Comparison of ENCODE assay signal across 8 mouse cellular contexts in the genomic region with DNA sequence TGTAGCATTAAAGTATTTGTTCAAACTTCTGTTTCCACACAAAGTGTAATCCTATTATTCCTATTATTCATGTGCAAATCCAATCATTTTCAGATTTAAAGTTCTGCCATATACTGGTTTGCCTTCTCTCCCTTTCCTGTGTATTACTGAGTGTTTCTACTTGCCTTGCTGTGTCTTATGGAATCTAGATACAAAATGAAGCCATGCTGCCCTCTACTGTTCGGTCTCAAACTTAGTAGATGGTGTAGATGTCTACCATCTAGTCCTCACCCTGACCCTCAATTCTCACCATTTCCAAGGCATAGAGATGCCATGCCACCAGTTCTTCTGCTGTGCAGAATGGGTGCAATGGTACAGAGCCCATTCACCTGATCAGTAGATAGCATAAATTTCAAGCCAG. TPM values are rescaled to one million over a fixed set of nuclear protein-coding genes. Genes with fewer than 3 reads are reported as not detected.
DNase-seq lines count a peak whose midpoint lies in the region; ATAC-seq and TF ChIP-seq lines count a peak whose summit lies in the region.

No protein-coding gene starts in this region.

- WGBS in heart, adult 2 months = 13% methylated on average over 1 of the region's 1 CpGs
- 15% methylated on average over 1 of the region's 1 CpGs for WGBS in heart, embryonic 11.5 days (ENCODE audit: insufficient replicate concordance)
- 28% methylated on average over 1 of the region's 1 CpGs for WGBS in lung, embryonic 14.5 days

- intact Hi-C loops in heart, adult 2 months (cut with DNase I) = loop anchor here (1.0 to 10.0 kb wide), 5 partner anchors 36 to 154 kb away; a partner anchor contains a TSS

- H3K4me3 ChIP-seq in heart, adult 2 months = no peak overlapping the region
- H3K4me3 ChIP-seq in heart, embryonic 11.5 days (ENCODE audit: low read depth, low read length) = no peak overlapping the region
- H3K4me3 ChIP-seq in E14TG2a.4 (replicated peaks; ENCODE audit: low read length) = no peak overlapping the region
- H3K4me3 ChIP-seq in lung, embryonic 14.5 days (ENCODE audit: low read depth, low read length) = no peak overlapping the region

- H3K9ac ChIP-seq in heart, adult 2 months (ENCODE audit: low read depth, low read length) = no peak overlapping the region
- no peak overlapping the region for H3K9ac ChIP-seq in heart, embryonic 11.5 days (ENCODE audit: low read depth, low read length)
- no peak overlapping the region for H3K9ac ChIP-seq in lung, embryonic 14.5 days

- peak; percentile 76 for TF ChIP-seq CTCF in heart, adult 2 months (IDR thresholded peaks at IDR 0.05)
- TF ChIP-seq CTCF in E14TG2a.4 (conservative IDR thresholded peaks at IDR 0.05; ENCODE audit: low read length) = peak; percentile 20; the same call in 1 of the 2 replicates
- peak; percentile 47 for TF ChIP-seq CTCF in lung, embryonic 14.5 days (IDR thresholded peaks at IDR 0.05; ENCODE audit: low read depth)

- H3K79me2 ChIP-seq in heart, adult 2 months (replicated peaks; ENCODE audit: control insufficient read depth, insufficient read depth, low read length) = no peaks in the 10 kb centered on the region

- no peak overlapping the region for H3K4me2 ChIP-seq in heart, embryonic 11.5 days
- no peak overlapping the region for H3K4me2 ChIP-seq in lung, embryonic 14.5 days

- DNase-seq in heart, adult 2 months = no peak
- peak; percentile 8 for DNase-seq in cerebellum, adult 11-12 months
- DNase-seq in lung, embryonic 14.5 days = peak; percentile 67
- peak; percentile 9 for DNase-seq in right cerebral cortex, postnatal 25 days

- no peak for ATAC-seq in heart, embryonic 11.5 days (replicated peaks; ENCODE audit: insufficient number of reproducible peaks, low FRiP score, low TSS enrichment)
- peak; percentile 78 to 86 for ATAC-seq in hematopoietic stem cell, adult 5-6 weeks (replicated peaks in 1 of 2; ENCODE audit: insufficient read depth in 1 of 2, low FRiP score in 2 of 2, low TSS enrichment in 1 of 2, low read depth in 1 of 2, poor library complexity in 2 of 2, severe bottlenecking in 2 of 2)
- no peak for ATAC-seq in lung, embryonic 14.5 days (ENCODE audit: insufficient read depth)
- no peak for ATAC-seq in monocyte, adult 5-6 weeks (replicated peaks; ENCODE audit: insufficient number of reproducible peaks, low FRiP score, low TSS enrichment, poor library complexity, severe bottlenecking)

- 0 out of 2 replicates have a peak, but pooled peaks cover 1% of the 10 kb centered on the region for H3K27me3 ChIP-seq in heart, adult 2 months (ENCODE audit: control insufficient read depth, insufficient read depth, low read length)
- no peaks in the 10 kb centered on the region for H3K27me3 ChIP-seq in heart, embryonic 11.5 days (ENCODE audit: control insufficient read depth, insufficient read depth, low read length)
- no peaks in the 10 kb centered on the region for H3K27me3 ChIP-seq in E14TG2a.4 (ENCODE audit: insufficient read depth, low read length)
- no peaks in the 10 kb centered on the region for H3K27me3 ChIP-seq in lung, embryonic 14.5 days (ENCODE audit: insufficient read depth, low read length)

- no peaks in the 10 kb centered on the region for H3K9me3 ChIP-seq in heart, embryonic 11.5 days (replicated peaks; ENCODE audit: control insufficient read depth, low read length)
- H3K9me3 ChIP-seq in E14TG2a.4 (ENCODE audit: low read length) = no peaks in the 10 kb centered on the region
- no peaks in the 10 kb centered on the region for H3K9me3 ChIP-seq in lung, embryonic 14.5 days (ENCODE audit: low read depth, low read length)

- no peak for TF ChIP-seq EP300 in heart, adult 2 months (IDR thresholded peaks at IDR 0.05; ENCODE audit: insufficient read depth, low read depth, low read length)

- no peaks in the 10 kb centered on the region for H3K36me3 ChIP-seq in heart, adult 2 months (ENCODE audit: control insufficient read depth, insufficient read depth, low read length)
- no peaks in the 10 kb centered on the region for H3K36me3 ChIP-seq in heart, embryonic 11.5 days (ENCODE audit: control insufficient read depth, insufficient read depth, low read length)
- H3K36me3 ChIP-seq in E14TG2a.4 (ENCODE audit: insufficient read depth, low read length) = no peaks in the 10 kb centered on the region
- no peaks in the 10 kb centered on the region for H3K36me3 ChIP-seq in lung, embryonic 14.5 days (ENCODE audit: insufficient read depth)

- no peak for TF ChIP-seq POLR2A in heart, adult 2 months (IDR thresholded peaks at IDR 0.05; ENCODE audit: insufficient read depth, low read depth, low read length)

- no peak overlapping the region for H3K27ac ChIP-seq in heart, adult 2 months
- no peak overlapping the region for H3K27ac ChIP-seq in heart, embryonic 11.5 days (ENCODE audit: low read depth, low read length)
- H3K27ac ChIP-seq in lung, embryonic 14.5 days (ENCODE audit: low read depth) = no peak overlapping the region

- H3K4me1 ChIP-seq in heart, adult 2 months (ENCODE audit: control insufficient read depth, insufficient read depth, low read length) = no peaks in the 10 kb centered on the region
- no peaks in the 10 kb centered on the region for H3K4me1 ChIP-seq in heart, embryonic 11.5 days (ENCODE audit: control insufficient read depth, insufficient read depth, low read length)
- no peaks in the 10 kb centered on the region for H3K4me1 ChIP-seq in E14TG2a.4 (replicated peaks; ENCODE audit: low read depth, low read length)
- H3K4me1 ChIP-seq in lung, embryonic 14.5 days (ENCODE audit: insufficient read depth) = no peaks in the 10 kb centered on the region

RNA-seq across cellular contexts. Expression of a gene that starts 4.7 kb away (rescaled TPM):
- not detected for total RNA-seq in heart, adult 2 months (2021)
- polyA plus RNA-seq in heart, adult 2 months (2012; rRNA removed) = not detected in 2 replicates
- polyA plus RNA-seq in heart, embryonic 11.5 days (2014; fragmentation: Nextera tagmentation; extraction: Ambion mirVana) = not detected in 2 replicates
- not detected in 2 replicates for total RNA-seq in hematopoietic stem cell, adult 5-6 weeks (2017)
- polyA plus RNA-seq in lung, embryonic 14.5 days (2014; fragmentation: Nextera tagmentation; extraction: Ambion mirVana) = 0.16 TPM in 1 of 2 replicates, not detected in the other
- not detected in 3 replicates for total RNA-seq in monocyte, adult 5-6 weeks (2017)

RNA-seq across cellular contexts. Expression of a gene that starts 40.8 kb away (rescaled TPM):
- 10 to 100 TPM in 1 of 2 experiments, 1 to 10 TPM in 1; 8.4 to 12.8 TPM for total RNA-seq in heart, adult 2 months (2021)
- polyA plus RNA-seq in heart, adult 2 months (2012; rRNA removed) = 8.2 and 12.5 TPM in 2 replicates
- 3.8 and 4.5 TPM in 2 replicates for polyA plus RNA-seq in heart, embryonic 11.5 days (2014; fragmentation: Nextera tagmentation; extraction: Ambion mirVana)
- 47.3 and 60.7 TPM in 2 replicates for total RNA-seq in hematopoietic stem cell, adult 5-6 weeks (2017)
- 7.8 and 8.9 TPM in 2 replicates for polyA plus RNA-seq in lung, embryonic 14.5 days (2014; fragmentation: Nextera tagmentation; extraction: Ambion mirVana)
- 2.4 TPM in 1 of 3 replicates, not detected in the others for total RNA-seq in monocyte, adult 5-6 weeks (2017)

Comparison
In these comparisons a context has a peak if more than half of its experiments do, and no peak if none do; other contexts are left out.
1. DNase-seq: peak in cerebellum, adult 11-12 months (single experiment), lung, embryonic 14.5 days (single experiment) and right cerebral cortex, postnatal 25 days (single experiment); none in heart, adult 2 months (0 of 2).
2. CTCF ChIP-seq: peak in every context shown above with its lines; median percentile 76 in heart, adult 2 months; 47 in lung, embryonic 14.5 days; 20 in E14TG2a.4.
3. ATAC-seq: peak in hematopoietic stem cell, adult 5-6 weeks (2 of 2); none in heart, embryonic 11.5 days (single experiment), lung, embryonic 14.5 days (single experiment) and monocyte, adult 5-6 weeks (single experiment).